Mouse (Mus musculus) liver, embryonic 14.5 days (tissue): ENCODE measurements around the gene Ppp2r1a. TPM values are rescaled to one million over a fixed set of nuclear protein-coding genes. Genes with fewer than 3 reads are reported as not detected.
A peak's percentile ranks its signal among the peaks of the same experiment; 100 is the strongest.

Source experiments
- ATAC-seq: fragments of 200-750 bp; cut with Nextera tagmentation; 2 replicates; pipeline ENCODE4 v1.8.0; 2017; ENCODE audit warnings: moderate number of reproducible peaks, mild to moderate bottlenecking, moderate library complexity; ENCODE audit not compliant: insufficient read depth
- DNase-seq, 3 experiments: peaks; one replicate each; pipeline ENCODE4 v3.0.0-alpha.2; 2012 to 2013; ENCODE audit warnings: low read depth in 3 of 3, low spot score in 3 of 3
- H3K27ac ChIP-seq: fragments of 300-500 bp; sonication (generic); 2 replicates; pipeline ENCODE4 v1.5.1; 2014; ENCODE audit warnings: moderate library complexity, mild to moderate bottlenecking, control low read depth, inconsistent platforms
- H3K27me3 ChIP-seq: fragments of 300-500 bp; sonication (generic); 2 replicates; pipeline ENCODE4 v1.6.1; 2014; ENCODE audit warnings: mild to moderate bottlenecking, low read length, moderate library complexity; ENCODE audit not compliant: control insufficient read depth, insufficient read depth
- H3K36me3 ChIP-seq: fragments of 300-500 bp; sonication (generic); replicated peaks from 2 replicates; pipeline ENCODE4 v1.6.1; 2014; ENCODE audit warnings: low read depth; ENCODE audit not compliant: control insufficient read depth, insufficient read depth
- H3K4me1 ChIP-seq, 2 experiments: fragments of 200-500 bp in 1 of 2; fragments of 300-500 bp in 1 of 2; sonication (generic) in 1 of 2; replicated peaks; 2 replicates each; pipeline ENCODE4 v1.6.1; 2012 to 2014; ENCODE audit warnings: antibody characterized with exemption in 1 of 2, inconsistent platforms in 1 of 2, low read length in 1 of 2; ENCODE audit not compliant: control insufficient read depth in 2 of 2, insufficient read depth in 2 of 2
- H3K4me2 ChIP-seq: fragments of 300-500 bp; sonication (generic); 2 replicates; pipeline ENCODE4 v1.6.1; 2014; ENCODE audit warnings: low read depth, mild to moderate bottlenecking, control low read depth, moderate library complexity
- H3K4me3 ChIP-seq, 2 experiments: fragments of 200-500 bp in 1 of 2; fragments of 300-500 bp in 1 of 2; sonication (generic) in 1 of 2; 2 replicates each; pipeline ENCODE4 v1.5.1; 2012 to 2014; ENCODE audit warnings: low read depth in 2 of 2, low read length in 2 of 2, mild to moderate bottlenecking in 2 of 2, control low read depth in 1 of 2, inconsistent platforms in 1 of 2, moderate library complexity in 1 of 2; ENCODE audit not compliant: insufficient read depth in 1 of 2
- H3K9ac ChIP-seq: fragments of 300-500 bp; sonication (generic); replicated peaks from 2 replicates; pipeline ENCODE4 v1.6.1; 2014; ENCODE audit warnings: mild to moderate bottlenecking, control low read depth, moderate library complexity
- H3K9me3 ChIP-seq: fragments of 300-500 bp; sonication (generic); 2 replicates; pipeline ENCODE4 v1.6.1; 2016; ENCODE audit warnings: low read length, mixed read lengths; ENCODE audit not compliant: control insufficient read depth
- CTCF ChIP-seq: IDR thresholded peaks from 2 replicates; pipeline ENCODE4 v1.5.1; 2016; ENCODE audit warnings: antibody characterized with exemption, low read depth, control low read depth
- EP300 ChIP-seq: IDR thresholded peaks from 2 replicates; pipeline ENCODE4 v1.6.1; 2016; ENCODE audit warnings: antibody characterized with exemption, low read depth
- WGBS: fragments of 180-500 bp; shearing (Covaris S2); extraction: QIAGEN DNeasy Blood & Tissue Kit; methylation state at CpG from one replicate; pipeline ENCODE4 v1.1.7; 2014; ENCODE audit not compliant: insufficient replicate concordance; 5-methylcytosine and 5-hydroxymethylcytosine counted together
- polyA plus RNA-seq, 2 experiments: library from polyadenylated mRNA; depleted of rRNA in 1 of 2; stranded (reverse) in 1 of 2; unstranded in 1 of 2; fragments of >200 nt; fragmentation: Nextera tagmentation in 1 of 2; extraction: Ambion mirVana in 1 of 2; gene quantifications; 2 replicates each; pipeline versions ENCODE4 v1.2.1 to v1.2.3; 2012 to 2014

Ppp2r1a gene
- polyA plus RNA-seq, 2 experiments = 54.5 to 82.4 TPM

DNA sequence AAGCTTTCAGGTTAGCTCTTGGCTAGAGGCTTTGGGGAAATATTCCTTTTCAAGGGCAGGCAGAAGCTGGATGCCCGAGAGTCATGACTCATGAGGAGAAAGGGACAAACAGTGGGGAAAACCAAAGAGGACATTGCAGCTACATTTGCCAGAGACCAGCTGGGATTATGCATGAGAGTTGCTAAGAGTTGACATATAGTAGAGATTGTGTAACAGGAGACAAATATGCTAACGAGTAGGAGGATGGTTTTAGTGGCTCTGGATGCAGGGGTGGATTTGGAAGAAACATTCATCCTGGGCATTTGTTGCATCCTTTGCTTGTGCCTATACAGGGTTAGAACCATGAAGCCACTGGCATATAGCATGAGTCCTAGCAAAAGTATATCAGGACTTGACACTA, 48.6 kb downstream of the Ppp2r1a start:
- no peak for ATAC-seq
- TF ChIP-seq CTCF = no peak
- TF ChIP-seq EP300 = no peak
- Histone ChIP-seq H3K9ac (no peak overlapping the region), H3K4me3 (no peak overlapping the region), H3K4me2 (no peak overlapping the region), H3K27ac (no peak overlapping the region), H3K27me3 (no peaks in the 10 kb centered on the region), H3K4me1 (no peaks in the 10 kb centered on the region), H3K9me3 (no peaks in the 10 kb centered on the region), H3K36me3 (no peaks in the 10 kb centered on the region)
- WGBS = 41% methylated on average over 2 of the region's 2 CpGs
- no peak for DNase-seq

DNA sequence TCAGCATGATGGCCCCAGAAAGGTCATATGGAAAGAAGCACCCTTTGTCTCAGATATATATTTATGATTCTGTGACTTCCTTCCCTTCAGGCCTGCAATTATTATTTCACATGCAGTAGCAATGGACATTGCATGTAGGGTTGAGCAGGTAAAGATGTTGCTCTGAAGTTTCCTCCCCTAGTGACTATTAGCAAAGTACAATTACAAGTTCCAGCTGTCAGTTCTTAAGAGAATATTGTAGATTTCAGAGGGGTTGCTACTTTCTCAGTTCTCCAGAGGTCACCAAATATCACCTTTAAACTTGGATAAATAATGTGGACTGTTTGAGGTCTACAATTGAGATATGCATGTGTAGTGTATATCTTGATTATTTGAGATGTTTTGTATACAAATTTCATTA, 51.3 kb downstream of the Ppp2r1a start, which contains the start of gene Vmn1r233:
Vmn1r233 (minus strand) TSS at position 101 of the 400 bp plus-strand sequence.
- H3K4me1 ChIP-seq = no peaks in the 10 kb centered on the region
- no peak within 1 kb of the TSS for H3K4me3 ChIP-seq
- H3K4me2 ChIP-seq = no peak within 1 kb of the TSS
- no peak within 1 kb of the TSS for H3K27ac ChIP-seq
- ATAC-seq = no peak
- no peaks in the 10 kb centered on the region for H3K9me3 ChIP-seq
- TF ChIP-seq CTCF (no peak), EP300 (no peak)
- H3K9ac ChIP-seq = no peak within 1 kb of the TSS
- no peaks in the 10 kb centered on the region for H3K27me3 ChIP-seq
- DNase-seq = no peak
- no peaks in the 10 kb centered on the region for H3K36me3 ChIP-seq

DNA sequence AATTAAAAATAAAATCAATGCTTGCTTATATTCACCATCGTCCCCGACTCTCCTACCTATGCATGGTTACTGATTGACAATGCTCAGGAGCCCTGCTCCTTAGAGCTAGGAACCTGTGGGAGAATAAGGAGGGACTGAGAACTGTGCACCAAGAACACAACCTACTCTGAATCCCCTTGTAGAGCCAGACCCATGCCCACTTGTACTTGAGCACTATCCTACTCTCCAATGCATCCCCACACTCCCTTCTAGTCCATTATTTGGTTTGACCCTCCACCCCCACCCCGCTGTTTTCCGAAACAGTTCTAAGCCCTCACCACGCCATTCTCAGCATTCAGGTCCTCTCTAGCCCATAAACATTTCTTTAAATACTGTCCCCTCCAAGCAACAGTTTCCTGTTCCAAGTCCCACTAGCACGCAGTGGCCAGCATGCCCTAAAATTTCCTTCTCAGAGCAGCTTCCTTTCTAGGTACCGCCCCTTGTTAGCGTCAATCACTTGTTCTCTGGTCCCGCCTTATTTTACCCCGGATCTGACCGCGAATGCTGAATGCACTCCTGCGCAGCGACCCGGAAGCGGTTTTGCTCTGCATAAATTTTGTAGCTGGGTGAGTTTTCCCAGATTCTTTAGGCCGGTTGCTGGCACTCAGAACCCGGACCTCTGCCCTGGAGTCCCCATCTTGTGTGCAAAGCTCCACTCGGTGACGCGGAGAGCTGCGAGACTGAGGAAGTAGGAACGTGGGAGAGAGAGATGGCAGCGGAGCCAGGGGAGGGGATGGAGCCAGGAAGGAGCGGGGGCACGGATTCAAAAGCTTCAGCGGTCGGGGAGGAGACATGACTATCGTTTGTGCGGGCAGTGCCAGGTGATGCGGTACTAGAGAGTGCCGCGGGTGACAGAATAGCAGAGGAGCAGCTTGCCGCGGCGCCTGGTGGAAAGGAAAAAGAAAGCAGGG, 63.5 kb downstream of the Ppp2r1a start, which contains the start of gene Zfp160:
Zfp160 (plus strand) TSS at position 522 of the 950 bp plus-strand sequence.
- peaks cover 5 to 12% of the 10 kb centered on the region in 2 experiments; a peak in 3 of 4 replicates for H3K4me1 ChIP-seq
- 5% methylated on average over 36 of the region's 36 CpGs for WGBS
- no peaks in the 10 kb centered on the region for H3K9me3 ChIP-seq
- H3K27ac ChIP-seq = peak within 1 kb of the TSS; percentile 55
- ATAC-seq (peak; percentile 93), DNase-seq (peak; percentile 78 to 81 (median 78))
- TF ChIP-seq CTCF = peak; percentile 26; the same call in 1 of the 2 replicates
- TF ChIP-seq EP300 = no peak
- H3K36me3 ChIP-seq = peaks cover 9% of the 10 kb centered on the region
- peak within 1 kb of the TSS; percentile 89 for H3K9ac ChIP-seq
- H3K27me3 ChIP-seq = no peaks in the 10 kb centered on the region
- peak within 1 kb of the TSS; percentile 76 for H3K4me2 ChIP-seq
- H3K4me3 ChIP-seq = peak within 1 kb of the TSS; percentile 75 to 84

DNA sequence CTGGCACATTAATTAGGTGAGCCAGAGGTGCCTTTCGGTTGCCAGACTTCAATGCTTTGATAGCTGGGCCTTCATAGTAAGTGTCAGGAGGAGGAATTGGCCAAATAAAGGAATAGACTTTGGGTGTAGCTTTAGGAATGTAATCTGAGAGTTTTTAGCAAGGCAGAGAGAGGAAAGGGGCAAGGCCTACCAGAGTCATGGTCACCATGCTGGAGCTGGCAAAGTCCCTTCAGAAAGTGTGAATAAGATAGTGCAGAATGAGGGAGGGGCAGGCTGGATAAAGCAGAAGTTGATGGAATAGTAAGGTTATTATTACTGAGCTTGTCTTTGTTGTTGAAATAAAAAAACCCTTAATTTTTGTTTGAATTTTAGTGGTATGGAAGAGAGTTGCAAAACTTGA, 64.6 kb downstream of the Ppp2r1a start:
- DNase-seq (peak in 1 of 3 experiments; percentile 4), ATAC-seq (no peak)
- H3K27me3 ChIP-seq = no peaks in the 10 kb centered on the region
- H3K36me3 ChIP-seq = peaks cover 9% of the 10 kb centered on the region
- 36% methylated on average over 1 of the region's 1 CpGs for WGBS
- peaks cover 5 to 12% of the 10 kb centered on the region in 2 experiments; a peak in 3 of 4 replicates for H3K4me1 ChIP-seq
- TF ChIP-seq EP300 (no peak), CTCF (no peak)
- H3K27ac ChIP-seq = 0 out of 2 replicates have a peak overlapping the region, but pooled peaks have one; percentile 55
- H3K4me3 ChIP-seq = peak overlapping the region; percentile 75 to 84
- H3K4me2 ChIP-seq = peak overlapping the region; percentile 76
- H3K9ac ChIP-seq = peak overlapping the region; percentile 89
- H3K9me3 ChIP-seq = no peaks in the 10 kb centered on the region

Other genes with a start within 250 kb of the Ppp2r1a start
- not detected in 2 replicates for gene Vmn1r227, start 215.5 kb upstream of the Ppp2r1a start, polyA plus RNA-seq (2012; rRNA removed)
- gene Vmn1r227, start 215.5 kb upstream of the Ppp2r1a start, polyA plus RNA-seq (2014; fragmentation: Nextera tagmentation; extraction: Ambion mirVana) = not detected in 2 replicates
- gene Vmn1r228, start 159.2 kb upstream of the Ppp2r1a start, polyA plus RNA-seq (2012; rRNA removed) = not detected in 2 replicates
- gene Vmn1r228, start 159.2 kb upstream of the Ppp2r1a start, polyA plus RNA-seq (2014; fragmentation: Nextera tagmentation; extraction: Ambion mirVana) = not detected in 2 replicates
- gene Vmn1r229, start 133.8 kb upstream of the Ppp2r1a start, polyA plus RNA-seq (2012; rRNA removed) = not detected in 2 replicates
- not detected in 2 replicates for gene Vmn1r229, start 133.8 kb upstream of the Ppp2r1a start, polyA plus RNA-seq (2014; fragmentation: Nextera tagmentation; extraction: Ambion mirVana)
- not detected in 2 replicates for gene Vmn1r230, start 104.9 kb upstream of the Ppp2r1a start, polyA plus RNA-seq (2012; rRNA removed)
- gene Vmn1r230, start 104.9 kb upstream of the Ppp2r1a start, polyA plus RNA-seq (2014; fragmentation: Nextera tagmentation; extraction: Ambion mirVana) = not detected in 2 replicates
- gene Vmn1r231, start 40.2 kb upstream of the Ppp2r1a start, polyA plus RNA-seq (2012; rRNA removed) = not detected in 2 replicates
- not detected in 2 replicates for gene Vmn1r231, start 40.2 kb upstream of the Ppp2r1a start, polyA plus RNA-seq (2014; fragmentation: Nextera tagmentation; extraction: Ambion mirVana)
- gene Vmn1r232, start 25.6 kb upstream of the Ppp2r1a start, polyA plus RNA-seq (2012; rRNA removed) = not detected in 2 replicates
- not detected in 2 replicates for gene Vmn1r232, start 25.6 kb upstream of the Ppp2r1a start, polyA plus RNA-seq (2014; fragmentation: Nextera tagmentation; extraction: Ambion mirVana)
- gene Vmn1r233, start 51.2 kb downstream of the Ppp2r1a start, polyA plus RNA-seq (2012; rRNA removed) = not detected in 2 replicates
- not detected in 2 replicates for gene Vmn1r233, start 51.2 kb downstream of the Ppp2r1a start, polyA plus RNA-seq (2014; fragmentation: Nextera tagmentation; extraction: Ambion mirVana)
- gene Zfp160, start 63.6 kb downstream of the Ppp2r1a start, polyA plus RNA-seq (2012; rRNA removed) = 2.4 and 4.5 TPM in 2 replicates
- 4.4 and 4.5 TPM in 2 replicates for gene Zfp160, start 63.6 kb downstream of the Ppp2r1a start, polyA plus RNA-seq (2014; fragmentation: Nextera tagmentation; extraction: Ambion mirVana)